ENCODE assay signal across 9 mouse cellular contexts in genomic region chr2:112239935-112240721, GRCm38 (mm10). TPM values are rescaled to one million over a fixed set of nuclear protein-coding genes. Genes with fewer than 3 reads are reported as not detected.
DNase-seq lines count a peak whose midpoint lies in the region; ATAC-seq and TF ChIP-seq lines count a peak whose summit lies in the region.
"Had no signal": no experiment of that assay in that cellular context is flagged by ENCODE, and none has a peak within 500 bp of the region (broad histone marks: within the 10 kb centered on the region; RNA-seq: fewer than 3 reads in every experiment).

No protein-coding gene starts in this region.

- intact Hi-C loops in heart, adult 2 months (cut with DNase I), result loop anchor here (1.0 to 2.0 kb wide), 3 partner anchors 21 to 253 kb away; partner anchors contain the start of genes Aven and Nop10

- peak overlapping the region; percentile 67 for H3K9ac ChIP-seq in heart, adult 2 months (ENCODE audit: low read depth, low read length)
- peak overlapping the region; percentile 97 for H3K9ac ChIP-seq in hindbrain, embryonic 14.5 days
- peak overlapping the region; percentile 70 for H3K9ac ChIP-seq in liver, embryonic 15.5 days
- H3K9ac ChIP-seq in neural tube, embryonic 13.5 days, result peak overlapping the region; percentile 91

- WGBS in heart, adult 2 months, result 2% methylated on average over 28 of the region's 28 CpGs
- WGBS in embryonic facial prominence, embryonic 10.5 days, result under 1% methylated on average over 28 of the region's 28 CpGs
- WGBS in hindbrain, embryonic 14.5 days, result under 1% methylated on average over 25 of the region's 28 CpGs
- WGBS in liver, embryonic 15.5 days (ENCODE audit: insufficient replicate concordance), result under 1% methylated on average over 27 of the region's 28 CpGs
- 0% methylated on average over 28 of the region's 28 CpGs for WGBS in neural tube, embryonic 13.5 days

- H3K27ac ChIP-seq in heart, adult 2 months, result peak overlapping the region; percentile 87
- peak overlapping the region; percentile 97 for H3K27ac ChIP-seq in embryonic facial prominence, embryonic 10.5 days (replicated peaks)
- peak overlapping the region; percentile 99 for H3K27ac ChIP-seq in hindbrain, embryonic 14.5 days
- H3K27ac ChIP-seq in liver, embryonic 15.5 days (replicated peaks), result no peak overlapping the region
- H3K27ac ChIP-seq in neural tube, embryonic 13.5 days (replicated peaks), result peak overlapping the region; percentile 98

- no peak for TF ChIP-seq EP300 in heart, adult 2 months (IDR thresholded peaks at IDR 0.05; ENCODE audit: insufficient read depth, low read depth, low read length)

- H3K4me2 ChIP-seq in hindbrain, embryonic 14.5 days (replicated peaks), result peak overlapping the region; percentile 89
- H3K4me2 ChIP-seq in liver, embryonic 15.5 days, result peak overlapping the region; percentile 98
- H3K4me2 ChIP-seq in neural tube, embryonic 13.5 days, result peak overlapping the region; percentile 82

- no peaks in the 10 kb centered on the region; the same call in 1 of the 2 replicates for H3K4me1 ChIP-seq in heart, adult 2 months (ENCODE audit: control insufficient read depth, insufficient read depth, low read length)
- peaks cover 44% of the 10 kb centered on the region for H3K4me1 ChIP-seq in embryonic facial prominence, embryonic 10.5 days
- peaks cover 15% of the 10 kb centered on the region; the same call in 1 of the 2 replicates for H3K4me1 ChIP-seq in hindbrain, embryonic 14.5 days (replicated peaks; ENCODE audit: control insufficient read depth, insufficient read depth, low read length)
- peaks cover 22% of the 10 kb centered on the region for H3K4me1 ChIP-seq in liver, embryonic 15.5 days (replicated peaks)
- peaks cover 12% of the 10 kb centered on the region for H3K4me1 ChIP-seq in neural tube, embryonic 13.5 days (replicated peaks)

- DNase-seq in heart, adult 2 months, result peak in 1 of 2 experiments; percentile 38
- DNase-seq in heart, adult 8-10 months (ENCODE audit: low spot score), result no peak
- DNase-seq in NIH3T3 (ENCODE audit: low read depth), result peak; percentile 43
- DNase-seq in embryonic facial prominence, embryonic 10.5 days (ENCODE audit: low spot score), result peak; percentile 54
- DNase-seq in hindbrain, embryonic 14.5 days (ENCODE audit: low spot score), result peak; percentile 57

- H3K27me3 ChIP-seq in heart, adult 2 months (ENCODE audit: control insufficient read depth, insufficient read depth, low read length), result no peaks in the 10 kb centered on the region
- peaks cover 6% of the 10 kb centered on the region for H3K27me3 ChIP-seq in embryonic facial prominence, embryonic 10.5 days (replicated peaks; ENCODE audit: low read depth, poor library complexity, severe bottlenecking)
- H3K27me3 ChIP-seq in hindbrain, embryonic 14.5 days (ENCODE audit: control insufficient read depth, insufficient read depth, low read length), result no peaks in the 10 kb centered on the region
- peaks cover 32% of the 10 kb centered on the region for H3K27me3 ChIP-seq in liver, embryonic 15.5 days
- peaks cover 7% of the 10 kb centered on the region; the same call in 1 of the 2 replicates for H3K27me3 ChIP-seq in neural tube, embryonic 13.5 days

- TF ChIP-seq POLR2A in heart, adult 2 months (IDR thresholded peaks at IDR 0.05; ENCODE audit: insufficient read depth, low read depth, low read length), result no peak

- ATAC-seq in hindbrain, embryonic 14.5 days (ENCODE audit: low FRiP score), result peak; percentile 69
- no peak for ATAC-seq in liver, embryonic 15.5 days (ENCODE audit: insufficient read depth)
- ATAC-seq in neural tube, embryonic 13.5 days (ENCODE audit: low read depth), result peak; percentile 78
- no peak for ATAC-seq in erythroid progenitor cell, adult 5-6 weeks (replicated peaks; ENCODE audit: low FRiP score, poor library complexity, severe bottlenecking)

- TF ChIP-seq CTCF in heart, adult 2 months (IDR thresholded peaks at IDR 0.05), result peak; percentile 12; the same call in 1 of the 2 replicates

- H3K9me3 ChIP-seq in embryonic facial prominence, embryonic 10.5 days, result no peaks in the 10 kb centered on the region
- no peaks in the 10 kb centered on the region for H3K9me3 ChIP-seq in hindbrain, embryonic 14.5 days (ENCODE audit: control insufficient read depth, low read length)
- H3K9me3 ChIP-seq in liver, embryonic 15.5 days (replicated peaks), result no peaks in the 10 kb centered on the region
- H3K9me3 ChIP-seq in neural tube, embryonic 13.5 days, result no peaks in the 10 kb centered on the region

- no peaks in the 10 kb centered on the region for H3K36me3 ChIP-seq in heart, adult 2 months (ENCODE audit: control insufficient read depth, insufficient read depth, low read length)
- H3K36me3 ChIP-seq in embryonic facial prominence, embryonic 10.5 days (replicated peaks), result peaks cover 21% of the 10 kb centered on the region
- H3K36me3 ChIP-seq in hindbrain, embryonic 14.5 days (replicated peaks; ENCODE audit: control insufficient read depth, insufficient read depth), result peaks cover 23% of the 10 kb centered on the region
- H3K36me3 ChIP-seq in liver, embryonic 15.5 days (replicated peaks), result no peaks in the 10 kb centered on the region
- peaks cover 21% of the 10 kb centered on the region for H3K36me3 ChIP-seq in neural tube, embryonic 13.5 days

- H3K79me2 ChIP-seq in heart, adult 2 months (replicated peaks; ENCODE audit: control insufficient read depth, insufficient read depth, low read length), result no peaks in the 10 kb centered on the region

- H3K4me3 ChIP-seq in heart, adult 2 months, result peak overlapping the region; percentile 98
- peak overlapping the region; percentile 85 for H3K4me3 ChIP-seq in embryonic facial prominence, embryonic 10.5 days
- peak overlapping the region; percentile 95 for H3K4me3 ChIP-seq in hindbrain, embryonic 14.5 days (replicated peaks; ENCODE audit: low read length)
- H3K4me3 ChIP-seq in liver, embryonic 15.5 days (replicated peaks), result peak overlapping the region; percentile 85
- peak overlapping the region; percentile 81 for H3K4me3 ChIP-seq in neural tube, embryonic 13.5 days

RNA-seq across cellular contexts. Expression of gene Lpcat4, which starts 0.9 kb away (rescaled TPM):
- total RNA-seq in heart, adult 2 months (2021), result 1 to 10 TPM; 2.3 TPM
- 6.3 and 11.4 TPM in 2 replicates for polyA plus RNA-seq in heart, adult 2 months (2012; rRNA removed)
- 1 to 10 TPM; 2.6 to 3.6 (median 2.8) TPM for total RNA-seq in heart, adult 8-10 months (2022)
- polyA plus RNA-seq in embryonic facial prominence, embryonic 10.5 days (2016; fragmentation: Nextera tagmentation; extraction: Ambion mirVana), result 13.1 and 14.0 TPM in 2 replicates
- 22.0 and 23.1 TPM in 2 replicates for polyA plus RNA-seq in hindbrain, embryonic 14.5 days (2014; fragmentation: Nextera tagmentation; extraction: Ambion mirVana)
- polyA plus RNA-seq in liver, embryonic 15.5 days (2015; fragmentation: Nextera tagmentation; extraction: Ambion mirVana), result 2.5 and 3.3 TPM in 2 replicates
- 18.5 and 21.7 TPM in 2 replicates for polyA plus RNA-seq in neural tube, embryonic 13.5 days (2015; fragmentation: Nextera tagmentation; extraction: Ambion mirVana)
- total RNA-seq in erythroid progenitor cell, adult 5-6 weeks (2015; ENCODE audit: low replicate concordance), result 2.5 and 5.0 TPM in 2 replicates
- 0.39 TPM in 1 of 2 replicates, not detected in the other for total RNA-seq in erythroid progenitor cell, adult 5-6 weeks (2017; ENCODE audit: low replicate concordance)

RNA-seq across cellular contexts. Expression of gene Nutm1, which starts 19.0 kb away (rescaled TPM):
- not detected for total RNA-seq in heart, adult 2 months (2021)
- polyA plus RNA-seq in heart, adult 2 months (2012; rRNA removed), result not detected in 2 replicates
- not detected for total RNA-seq in heart, adult 8-10 months (2022)
- polyA plus RNA-seq in embryonic facial prominence, embryonic 10.5 days (2016; fragmentation: Nextera tagmentation; extraction: Ambion mirVana), result 0.10 TPM in 1 of 2 replicates, not detected in the other
- polyA plus RNA-seq in hindbrain, embryonic 14.5 days (2014; fragmentation: Nextera tagmentation; extraction: Ambion mirVana), result not detected in 2 replicates
- polyA plus RNA-seq in liver, embryonic 15.5 days (2015; fragmentation: Nextera tagmentation; extraction: Ambion mirVana), result 0.02 TPM in 1 of 2 replicates, not detected in the other
- 0.11 TPM in 1 of 2 replicates, not detected in the other for polyA plus RNA-seq in neural tube, embryonic 13.5 days (2015; fragmentation: Nextera tagmentation; extraction: Ambion mirVana)
- not detected in 2 replicates for total RNA-seq in erythroid progenitor cell, adult 5-6 weeks (2015; ENCODE audit: low replicate concordance)
- total RNA-seq in erythroid progenitor cell, adult 5-6 weeks (2017; ENCODE audit: low replicate concordance), result not detected in 2 replicates
- total RNA-seq: adrenal gland, postnatal 36 days had no signal

RNA-seq across cellular contexts. Expression of gene Nop10, which starts 21.6 kb away (rescaled TPM):
- total RNA-seq in heart, adult 2 months (2021), result 10 to 100 TPM; 61.8 to 65.4 TPM
- polyA plus RNA-seq in heart, adult 2 months (2012; rRNA removed), result 89.0 and 113 TPM in 2 replicates
- total RNA-seq in heart, adult 8-10 months (2022), result 10 to 100 TPM; 57.1 to 65.3 (median 63.2) TPM
- polyA plus RNA-seq in embryonic facial prominence, embryonic 10.5 days (2016; fragmentation: Nextera tagmentation; extraction: Ambion mirVana), result 220 and 238 TPM in 2 replicates
- 169 and 177 TPM in 2 replicates for polyA plus RNA-seq in hindbrain, embryonic 14.5 days (2014; fragmentation: Nextera tagmentation; extraction: Ambion mirVana)
- polyA plus RNA-seq in liver, embryonic 15.5 days (2015; fragmentation: Nextera tagmentation; extraction: Ambion mirVana), result 106 and 122 TPM in 2 replicates
- 163 and 172 TPM in 2 replicates for polyA plus RNA-seq in neural tube, embryonic 13.5 days (2015; fragmentation: Nextera tagmentation; extraction: Ambion mirVana)
- 23.5 and 32.4 TPM in 2 replicates for total RNA-seq in erythroid progenitor cell, adult 5-6 weeks (2015; ENCODE audit: low replicate concordance)
- total RNA-seq in erythroid progenitor cell, adult 5-6 weeks (2017; ENCODE audit: low replicate concordance), result 12.3 and 16.3 TPM in 2 replicates

RNA-seq across cellular contexts. Expression of gene Slc12a6, which starts 25.5 kb away (rescaled TPM):
- total RNA-seq in heart, adult 2 months (2021), result 10 to 100 TPM; 31.1 to 32.9 TPM
- polyA plus RNA-seq in heart, adult 2 months (2012; rRNA removed), result 23.2 and 44.3 TPM in 2 replicates
- 10 to 100 TPM; 28.2 to 35.4 (median 31.2) TPM for total RNA-seq in heart, adult 8-10 months (2022)
- polyA plus RNA-seq in embryonic facial prominence, embryonic 10.5 days (2016; fragmentation: Nextera tagmentation; extraction: Ambion mirVana), result 8.2 and 9.7 TPM in 2 replicates
- polyA plus RNA-seq in hindbrain, embryonic 14.5 days (2014; fragmentation: Nextera tagmentation; extraction: Ambion mirVana), result 25.6 and 25.7 TPM in 2 replicates
- 3.8 and 4.4 TPM in 2 replicates for polyA plus RNA-seq in liver, embryonic 15.5 days (2015; fragmentation: Nextera tagmentation; extraction: Ambion mirVana)
- polyA plus RNA-seq in neural tube, embryonic 13.5 days (2015; fragmentation: Nextera tagmentation; extraction: Ambion mirVana), result 13.6 and 15.0 TPM in 2 replicates
- total RNA-seq in erythroid progenitor cell, adult 5-6 weeks (2015; ENCODE audit: low replicate concordance), result 52.8 and 57.7 TPM in 2 replicates
- total RNA-seq in erythroid progenitor cell, adult 5-6 weeks (2017; ENCODE audit: low replicate concordance), result 42.4 and 70.9 TPM in 2 replicates

RNA-seq across cellular contexts. Expression of gene Gm21985, which starts 26.0 kb away (rescaled TPM):
- 1 to 10 TPM in 1 of 2 experiments, under 1 TPM in 1; 0.42 to 1.1 TPM for total RNA-seq in heart, adult 2 months (2021)
- not detected in 2 replicates for polyA plus RNA-seq in heart, adult 2 months (2012; rRNA removed)
- total RNA-seq in heart, adult 8-10 months (2022), result 1 to 10 TPM in 2 of 4 experiments, under 1 TPM in 2; 0.49 to 2.4 (median 0.91) TPM
- not detected in 2 replicates for polyA plus RNA-seq in embryonic facial prominence, embryonic 10.5 days (2016; fragmentation: Nextera tagmentation; extraction: Ambion mirVana)
- polyA plus RNA-seq in hindbrain, embryonic 14.5 days (2014; fragmentation: Nextera tagmentation; extraction: Ambion mirVana), result not detected in 2 replicates
- not detected in 2 replicates for polyA plus RNA-seq in liver, embryonic 15.5 days (2015; fragmentation: Nextera tagmentation; extraction: Ambion mirVana)
- not detected in 2 replicates for polyA plus RNA-seq in neural tube, embryonic 13.5 days (2015; fragmentation: Nextera tagmentation; extraction: Ambion mirVana)
- 1.4 TPM in 1 of 2 replicates, not detected in the other for total RNA-seq in erythroid progenitor cell, adult 5-6 weeks (2015; ENCODE audit: low replicate concordance)
- 1.3 and 9.0 TPM in 2 replicates for total RNA-seq in erythroid progenitor cell, adult 5-6 weeks (2017; ENCODE audit: low replicate concordance)

Comparison
In these comparisons a context has a peak if more than half of its experiments do, and no peak if none do; other contexts are left out.
1. ATAC-seq: peak in hindbrain, embryonic 14.5 days (single experiment) and neural tube, embryonic 13.5 days (single experiment); none in liver, embryonic 15.5 days (single experiment) and erythroid progenitor cell, adult 5-6 weeks (single experiment).
2. Peak in every context shown above with its lines, with median percentiles within 50 percentile points of each other: H3K4me3 ChIP-seq, H3K9ac ChIP-seq and H3K4me2 ChIP-seq.